ENCODE assay signal across 9 mouse cellular contexts in genomic region chr4:119293574-119294258, GRCm38 (mm10). TPM values are rescaled to one million over a fixed set of nuclear protein-coding genes. Genes with fewer than 3 reads are reported as not detected.
DNase-seq lines count a peak whose midpoint lies in the region; ATAC-seq and TF ChIP-seq lines count a peak whose summit lies in the region.
"Had no signal": no experiment of that assay in that cellular context is flagged by ENCODE, and none has a peak within 500 bp of the region (broad histone marks: within the 10 kb centered on the region; RNA-seq: fewer than 3 reads in every experiment).

No protein-coding gene starts in this region.

- DNase-seq in heart, adult 2 months, result peak in 1 of 2 experiments; percentile 39
- no peak for DNase-seq in heart, adult 8-10 months (ENCODE audit: low spot score)
- DNase-seq in brain, adult 2 months (ENCODE audit: low read depth, low spot score), result peak; percentile 17

- peak overlapping the region; percentile 64 for H3K4me3 ChIP-seq in heart, adult 2 months
- peak overlapping the region; percentile 100 for H3K4me3 ChIP-seq in forebrain, embryonic 12.5 days (replicated peaks)
- peak overlapping the region; percentile 79 for H3K4me3 ChIP-seq in hindbrain, embryonic 15.5 days
- peak overlapping the region; percentile 99 for H3K4me3 ChIP-seq in limb, embryonic 12.5 days (replicated peaks)
- H3K4me3 ChIP-seq in midbrain, embryonic 15.5 days, result peak overlapping the region; percentile 89
- peak overlapping the region; percentile 89 for H3K4me3 ChIP-seq in stomach, embryonic 14.5 days (ENCODE audit: low read depth, low read length)

- WGBS in heart, adult 2 months, result under 1% methylated on average over 55 of the region's 80 CpGs
- under 1% methylated on average over 59 of the region's 80 CpGs for WGBS in forebrain, embryonic 12.5 days
- under 1% methylated on average over 44 of the region's 80 CpGs for WGBS in hindbrain, embryonic 15.5 days
- WGBS in limb, embryonic 12.5 days, result under 1% methylated on average over 58 of the region's 80 CpGs
- under 1% methylated on average over 40 of the region's 80 CpGs for WGBS in midbrain, embryonic 15.5 days
- WGBS in stomach, embryonic 14.5 days, result under 1% methylated on average over 67 of the region's 80 CpGs

- no peaks in the 10 kb centered on the region for H3K27me3 ChIP-seq in heart, adult 2 months (ENCODE audit: control insufficient read depth, insufficient read depth, low read length)
- H3K27me3 ChIP-seq in forebrain, embryonic 12.5 days, result no peaks in the 10 kb centered on the region
- H3K27me3 ChIP-seq in hindbrain, embryonic 15.5 days, result no peaks in the 10 kb centered on the region
- H3K27me3 ChIP-seq in limb, embryonic 12.5 days, result no peaks in the 10 kb centered on the region
- no peaks in the 10 kb centered on the region for H3K27me3 ChIP-seq in midbrain, embryonic 15.5 days (replicated peaks)
- H3K27me3 ChIP-seq in stomach, embryonic 14.5 days (ENCODE audit: control insufficient read depth, insufficient read depth, low read length), result no peaks in the 10 kb centered on the region

- no peaks in the 10 kb centered on the region for H3K9me3 ChIP-seq in forebrain, embryonic 12.5 days
- H3K9me3 ChIP-seq in hindbrain, embryonic 15.5 days, result no peaks in the 10 kb centered on the region
- no peaks in the 10 kb centered on the region for H3K9me3 ChIP-seq in limb, embryonic 12.5 days
- no peaks in the 10 kb centered on the region for H3K9me3 ChIP-seq in midbrain, embryonic 15.5 days
- H3K9me3 ChIP-seq in stomach, embryonic 14.5 days (ENCODE audit: control insufficient read depth, low read depth, low read length), result no peaks in the 10 kb centered on the region

- peaks cover 18% of the 10 kb centered on the region for H3K79me2 ChIP-seq in heart, adult 2 months (replicated peaks; ENCODE audit: control insufficient read depth, insufficient read depth, low read length)

- peak; percentile 45 for ATAC-seq in forebrain, embryonic 12.5 days (ENCODE audit: low FRiP score)
- no peak for ATAC-seq in hindbrain, embryonic 15.5 days (ENCODE audit: low FRiP score, low read depth)
- peak; percentile 8; the same call in 1 of the 2 replicates for ATAC-seq in limb, embryonic 12.5 days (ENCODE audit: insufficient number of reproducible peaks, insufficient read depth, low FRiP score, low TSS enrichment, low read depth)
- peak; percentile 37 for ATAC-seq in midbrain, embryonic 15.5 days (replicated peaks)
- peak; percentile 16; the same call in 1 of the 2 replicates for ATAC-seq in stomach, embryonic 14.5 days (ENCODE audit: insufficient number of reproducible peaks, insufficient read depth, low FRiP score, low read depth)

- intact Hi-C loops in heart, adult 2 months (cut with DNase I), result loop anchor here (2.0 kb wide), 3 partner anchors 17 to 47 kb away; partner anchors contain the start of gene Ppih

- no peak for TF ChIP-seq CTCF in heart, adult 2 months (IDR thresholded peaks at IDR 0.05)

- H3K27ac ChIP-seq in heart, adult 2 months, result peak overlapping the region; percentile 92
- H3K27ac ChIP-seq in forebrain, embryonic 12.5 days, result peak overlapping the region; percentile 94
- peak overlapping the region; percentile 91 for H3K27ac ChIP-seq in hindbrain, embryonic 15.5 days (replicated peaks)
- H3K27ac ChIP-seq in limb, embryonic 12.5 days, result peak overlapping the region; percentile 90
- peak overlapping the region; percentile 88 for H3K27ac ChIP-seq in midbrain, embryonic 15.5 days
- peak overlapping the region; percentile 86 for H3K27ac ChIP-seq in stomach, embryonic 14.5 days (ENCODE audit: low read length)

- H3K4me1 ChIP-seq in heart, adult 2 months (ENCODE audit: control insufficient read depth, insufficient read depth, low read length), result peaks cover 8% of the 10 kb centered on the region
- H3K4me1 ChIP-seq in forebrain, embryonic 12.5 days, result peaks cover 29% of the 10 kb centered on the region
- H3K4me1 ChIP-seq in hindbrain, embryonic 15.5 days (replicated peaks), result peaks cover 38% of the 10 kb centered on the region
- H3K4me1 ChIP-seq in limb, embryonic 12.5 days (replicated peaks), result peaks cover 18% of the 10 kb centered on the region
- H3K4me1 ChIP-seq in midbrain, embryonic 15.5 days, result peaks cover 34% of the 10 kb centered on the region
- peaks cover 12% of the 10 kb centered on the region; the same call in 1 of the 2 replicates for H3K4me1 ChIP-seq in stomach, embryonic 14.5 days (ENCODE audit: control insufficient read depth, insufficient read depth, low read length)

- H3K9ac ChIP-seq in heart, adult 2 months (ENCODE audit: low read depth, low read length), result peak overlapping the region; percentile 88
- peak overlapping the region; percentile 99 for H3K9ac ChIP-seq in forebrain, embryonic 12.5 days
- peak overlapping the region; percentile 92 for H3K9ac ChIP-seq in hindbrain, embryonic 15.5 days
- peak overlapping the region; percentile 97 for H3K9ac ChIP-seq in limb, embryonic 12.5 days (replicated peaks)
- peak overlapping the region; percentile 79 for H3K9ac ChIP-seq in midbrain, embryonic 15.5 days
- peak overlapping the region; percentile 90 for H3K9ac ChIP-seq in stomach, embryonic 14.5 days (replicated peaks; ENCODE audit: low read depth, low read length)

- peaks cover 20% of the 10 kb centered on the region for H3K36me3 ChIP-seq in heart, adult 2 months (ENCODE audit: control insufficient read depth, insufficient read depth, low read length)
- peaks cover 14% of the 10 kb centered on the region for H3K36me3 ChIP-seq in forebrain, embryonic 12.5 days (replicated peaks)
- no peaks in the 10 kb centered on the region for H3K36me3 ChIP-seq in hindbrain, embryonic 15.5 days
- H3K36me3 ChIP-seq in limb, embryonic 12.5 days, result peaks cover 27% of the 10 kb centered on the region
- no peaks in the 10 kb centered on the region for H3K36me3 ChIP-seq in midbrain, embryonic 15.5 days (replicated peaks)
- peaks cover 7% of the 10 kb centered on the region; the same call in 1 of the 2 replicates for H3K36me3 ChIP-seq in stomach, embryonic 14.5 days (ENCODE audit: control insufficient read depth, insufficient read depth, low read length)

- no peak for TF ChIP-seq POLR2A in heart, adult 2 months (IDR thresholded peaks at IDR 0.05; ENCODE audit: insufficient read depth, low read depth, low read length)

- no peak for TF ChIP-seq EP300 in heart, adult 2 months (IDR thresholded peaks at IDR 0.05; ENCODE audit: insufficient read depth, low read depth, low read length)

- peak overlapping the region; percentile 83 for H3K4me2 ChIP-seq in forebrain, embryonic 12.5 days
- H3K4me2 ChIP-seq in hindbrain, embryonic 15.5 days, result peak overlapping the region; percentile 71
- peak overlapping the region; percentile 77 for H3K4me2 ChIP-seq in limb, embryonic 12.5 days
- peak overlapping the region; percentile 65 for H3K4me2 ChIP-seq in midbrain, embryonic 15.5 days
- peak overlapping the region; percentile 87 for H3K4me2 ChIP-seq in stomach, embryonic 14.5 days (replicated peaks; ENCODE audit: low read depth, low read length)

RNA-seq across cellular contexts. Expression of gene Ybx1, which starts 0.7 kb away (rescaled TPM):
- total RNA-seq in heart, adult 2 months (2021), result 100 to 1,000 TPM; 773 to 861 TPM
- 266 and 385 TPM in 2 replicates for polyA plus RNA-seq in heart, adult 2 months (2012; rRNA removed)
- 100 to 1,000 TPM; 675 to 878 (median 780) TPM for total RNA-seq in heart, adult 8-10 months (2022)
- 1,255 and 1,318 TPM in 2 replicates for polyA plus RNA-seq in forebrain, embryonic 12.5 days (2016; fragmentation: Nextera tagmentation; extraction: Ambion mirVana)
- 891 and 932 TPM in 2 replicates for polyA plus RNA-seq in hindbrain, embryonic 15.5 days (2015; fragmentation: Nextera tagmentation; extraction: Ambion mirVana)
- polyA plus RNA-seq in limb, embryonic 12.5 days (2016; fragmentation: Nextera tagmentation; extraction: Ambion mirVana), result 1,031 and 1,057 TPM in 2 replicates
- polyA plus RNA-seq in midbrain, embryonic 15.5 days (2015; fragmentation: Nextera tagmentation; extraction: Ambion mirVana), result 822 and 848 TPM in 2 replicates
- 626 and 684 TPM in 2 replicates for polyA plus RNA-seq in stomach, embryonic 14.5 days (2014; fragmentation: Nextera tagmentation; extraction: Ambion mirVana)

RNA-seq across cellular contexts. Expression of gene Ppih, which starts 26.6 kb away (rescaled TPM):
- total RNA-seq in heart, adult 2 months (2021), result 10 to 100 TPM in 1 of 2 experiments, 1 to 10 TPM in 1; 8.2 to 10.3 TPM
- polyA plus RNA-seq in heart, adult 2 months (2012; rRNA removed), result 5.5 and 7.4 TPM in 2 replicates
- total RNA-seq in heart, adult 8-10 months (2022), result 10 to 100 TPM in 2 of 4 experiments, 1 to 10 TPM in 2; 7.8 to 11.9 (median 9.5) TPM
- 117 and 118 TPM in 2 replicates for polyA plus RNA-seq in forebrain, embryonic 12.5 days (2016; fragmentation: Nextera tagmentation; extraction: Ambion mirVana)
- polyA plus RNA-seq in hindbrain, embryonic 15.5 days (2015; fragmentation: Nextera tagmentation; extraction: Ambion mirVana), result 44.8 and 51.2 TPM in 2 replicates
- polyA plus RNA-seq in limb, embryonic 12.5 days (2016; fragmentation: Nextera tagmentation; extraction: Ambion mirVana), result 127 and 133 TPM in 2 replicates
- 45.9 and 47.3 TPM in 2 replicates for polyA plus RNA-seq in midbrain, embryonic 15.5 days (2015; fragmentation: Nextera tagmentation; extraction: Ambion mirVana)
- polyA plus RNA-seq in stomach, embryonic 14.5 days (2014; fragmentation: Nextera tagmentation; extraction: Ambion mirVana), result 91.7 and 93.7 TPM in 2 replicates

RNA-seq across cellular contexts. Expression of gene Cldn19, which starts 38.5 kb away (rescaled TPM):
- total RNA-seq in heart, adult 2 months (2021), result not detected
- 0.37 TPM in 1 of 2 replicates, not detected in the other for polyA plus RNA-seq in heart, adult 2 months (2012; rRNA removed)
- total RNA-seq in heart, adult 8-10 months (2022), result not detected
- polyA plus RNA-seq in forebrain, embryonic 12.5 days (2016; fragmentation: Nextera tagmentation; extraction: Ambion mirVana), result 0.18 and 0.59 TPM in 2 replicates
- polyA plus RNA-seq in hindbrain, embryonic 15.5 days (2015; fragmentation: Nextera tagmentation; extraction: Ambion mirVana), result 0.80 and 1.2 TPM in 2 replicates
- polyA plus RNA-seq in limb, embryonic 12.5 days (2016; fragmentation: Nextera tagmentation; extraction: Ambion mirVana), result 0.08 and 0.14 TPM in 2 replicates
- 0.63 and 0.89 TPM in 2 replicates for polyA plus RNA-seq in midbrain, embryonic 15.5 days (2015; fragmentation: Nextera tagmentation; extraction: Ambion mirVana)
- polyA plus RNA-seq in stomach, embryonic 14.5 days (2014; fragmentation: Nextera tagmentation; extraction: Ambion mirVana), result not detected in 2 replicates
- total RNA-seq: hematopoietic stem cell, adult 5-6 weeks had no signal
